Mouse (Mus musculus) naive thymus-derived CD4-positive, alpha-beta T cell, adult 5 months (primary cell): ENCODE data around the gene Ampd2. TPM values are rescaled to one million over a fixed set of nuclear protein-coding genes. Genes with fewer than 3 reads are reported as not detected.

Experiments
- polyA plus RNA-seq: library from polyadenylated mRNA; unstranded; fragments of 100-300 nt; shearing (Covaris generic); gene quantifications from one replicate; pipeline ENCODE4 v1.2.1, GENCODE M21; 2017

Gene Ampd2
- polyA plus RNA-seq, result 30.4 TPM

GRCm38 (mm10) chr3:108086470-108086979, at the start of gene Ampd2:
Gene Ampd2 (minus strand): TSS chr3:108086651.

DNA sequence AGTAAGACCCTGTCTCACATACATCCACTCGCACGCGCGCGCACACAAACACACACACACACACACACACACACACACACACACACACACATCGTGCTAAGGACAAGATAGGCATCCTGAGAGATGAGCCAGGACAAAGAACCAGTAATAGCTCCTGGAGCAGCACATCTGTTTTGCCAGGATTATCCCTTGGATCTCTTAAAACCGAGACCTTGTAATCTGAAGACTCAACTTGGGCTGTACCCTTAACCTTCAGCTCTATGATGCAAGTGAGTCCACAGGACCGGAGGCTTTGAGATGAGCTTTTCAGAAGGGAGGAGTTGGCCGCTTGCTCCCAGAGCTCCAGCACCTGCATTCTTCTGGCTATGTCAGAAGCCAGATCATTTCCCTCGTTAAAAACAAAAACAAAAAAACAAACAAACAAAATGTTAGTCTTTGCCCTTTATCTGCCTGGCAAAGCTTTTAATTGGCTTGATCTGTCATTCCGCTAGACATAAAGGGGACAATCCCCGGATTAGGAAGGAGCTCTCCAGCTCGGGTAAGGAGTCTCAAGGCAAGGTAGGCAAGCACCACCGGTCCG, 6.2 kb upstream of the Ampd2 start, which contains the start of gene Gnat2:
Gene Gnat2, plus strand, starts transcription at position 254 of the 580 bp plus-strand sequence.

GRCm38 (mm10) chr3:108044394-108045140, 41.9 kb downstream of the Ampd2 start, which contains the start of gene Gstm4:
Gene Gstm4 (minus strand): TSS chr3:108044894.

Other genes with a start within 250 kb of the Ampd2 start
- gene Eps8l3, start 209.4 kb downstream of the Ampd2 start, polyA plus RNA-seq, result not detected
- not detected for gene Gstm5, start 190.8 kb downstream of the Ampd2 start, polyA plus RNA-seq
- gene Gstm7, start 154.8 kb downstream of the Ampd2 start, polyA plus RNA-seq, result 0.67 TPM
- not detected for gene Gstm6, start 142.9 kb downstream of the Ampd2 start, polyA plus RNA-seq
- gene Gstm3, start 117.4 kb downstream of the Ampd2 start, polyA plus RNA-seq, result not detected
- gene Gstm2, start 100.2 kb downstream of the Ampd2 start, polyA plus RNA-seq, result not detected
- 3.6 TPM for gene Gstm1, start 68.7 kb downstream of the Ampd2 start, polyA plus RNA-seq
- gene Gstm4, start 41.8 kb downstream of the Ampd2 start, polyA plus RNA-seq, result 4.5 TPM
- gene Gnat2, start 6.1 kb upstream of the Ampd2 start, polyA plus RNA-seq, result not detected
- gene Gnai3, start 59.5 kb upstream of the Ampd2 start, polyA plus RNA-seq, result 201 TPM
- gene Gpr61, start 68.2 kb upstream of the Ampd2 start, polyA plus RNA-seq, result not detected
- gene Amigo1, start 99.7 kb upstream of the Ampd2 start, polyA plus RNA-seq, result 1.6 TPM
- gene Cyb561d1, start 114.6 kb upstream of the Ampd2 start, polyA plus RNA-seq, result 19.6 TPM
- 24.0 TPM for gene Atxn7l2, start 124.3 kb upstream of the Ampd2 start, polyA plus RNA-seq
- not detected for gene Sypl2, start 140.0 kb upstream of the Ampd2 start, polyA plus RNA-seq
- gene Psma5, start 170.3 kb upstream of the Ampd2 start, polyA plus RNA-seq, result 62.3 TPM
- not detected for gene Sort1, start 197.4 kb upstream of the Ampd2 start, polyA plus RNA-seq